ENCODE assay signal across 8 mouse cellular contexts in genomic region chr11:61174291-61174820, GRCm38 (mm10). TPM values are rescaled to one million over a fixed set of nuclear protein-coding genes. Genes with fewer than 3 reads are reported as not detected.
DNase-seq lines count a peak whose midpoint lies in the region; ATAC-seq and TF ChIP-seq lines count a peak whose summit lies in the region.

No protein-coding gene starts in this region.

- DNase-seq in kidney, adult 18-20 months, result peak; percentile 6
- DNase-seq in kidney, adult 9 months, result no peak
- peak; percentile 55 for DNase-seq in brain, embryonic 18.5 days (ENCODE audit: low read depth, low spot score)
- peak; percentile 83 for DNase-seq in forebrain, embryonic 14.5 days (ENCODE audit: low spot score)
- DNase-seq in naive thymus-derived CD4-positive, alpha-beta T cell, adult 2 months (ENCODE audit: low read depth), result peak; percentile 73
- peak; percentile 73 for DNase-seq in thymus, adult 2 months

- no peaks in the 10 kb centered on the region for H3K36me3 ChIP-seq in forebrain, embryonic 14.5 days (ENCODE audit: control insufficient read depth, insufficient read depth, low read length)
- H3K36me3 ChIP-seq in intestine, postnatal 0 days (ENCODE audit: control insufficient read depth, insufficient read depth), result no peaks in the 10 kb centered on the region
- H3K36me3 ChIP-seq in liver, embryonic 12.5 days, result no peaks in the 10 kb centered on the region
- no peaks in the 10 kb centered on the region for H3K36me3 ChIP-seq in thymus, adult 2 months (ENCODE audit: control insufficient read depth, insufficient read depth, low read length)

- H3K27ac ChIP-seq in forebrain, embryonic 14.5 days (ENCODE audit: low read depth, low read length), result peak overlapping the region; percentile 98
- H3K27ac ChIP-seq in intestine, postnatal 0 days (ENCODE audit: low read depth, low read length), result peak overlapping the region; percentile 92
- H3K27ac ChIP-seq in liver, embryonic 12.5 days, result peak overlapping the region; percentile 89
- H3K27ac ChIP-seq in thymus, adult 2 months (ENCODE audit: control insufficient read depth, insufficient read depth, low read length), result peak overlapping the region; percentile 56

- H3K9me3 ChIP-seq in forebrain, embryonic 14.5 days (replicated peaks; ENCODE audit: control insufficient read depth, low read length), result no peaks in the 10 kb centered on the region
- H3K9me3 ChIP-seq in intestine, postnatal 0 days (ENCODE audit: control insufficient read depth), result no peaks in the 10 kb centered on the region
- no peaks in the 10 kb centered on the region for H3K9me3 ChIP-seq in liver, embryonic 12.5 days (replicated peaks)

- TF ChIP-seq POLR2A in thymus, adult 2 months (IDR thresholded peaks at IDR 0.05; ENCODE audit: control insufficient read depth, extremely low read depth, insufficient read depth, low read length, poor library complexity), result no peak

- peak overlapping the region; percentile 96 for H3K4me3 ChIP-seq in forebrain, embryonic 14.5 days (ENCODE audit: low read depth, low read length)
- peak overlapping the region; percentile 70 for H3K4me3 ChIP-seq in intestine, postnatal 0 days (ENCODE audit: low read depth, low read length)
- H3K4me3 ChIP-seq in liver, embryonic 12.5 days, result peak overlapping the region; percentile 85
- peak overlapping the region; percentile 82 for H3K4me3 ChIP-seq in thymus, adult 2 months (ENCODE audit: control insufficient read depth, insufficient read depth, low read length)

- peak; percentile 43 for ATAC-seq in forebrain, embryonic 14.5 days
- peak; percentile 20 for ATAC-seq in intestine, postnatal 0 days
- ATAC-seq in liver, embryonic 12.5 days, result no peak; the same call in 1 of the 2 replicates

- WGBS in forebrain, embryonic 14.5 days, result 1% methylated on average over 28 of the region's 28 CpGs
- WGBS in intestine, postnatal 0 days, result 1% methylated on average over 28 of the region's 28 CpGs
- WGBS in liver, embryonic 12.5 days (ENCODE audit: insufficient replicate concordance), result under 1% methylated on average over 28 of the region's 28 CpGs
- under 1% methylated on average over 28 of the region's 28 CpGs for WGBS in thymus, adult 2 months

- peaks cover 31% of the 10 kb centered on the region for H3K4me1 ChIP-seq in forebrain, embryonic 14.5 days (ENCODE audit: control insufficient read depth, insufficient read depth, low read length)
- H3K4me1 ChIP-seq in intestine, postnatal 0 days (replicated peaks; ENCODE audit: control insufficient read depth, insufficient read depth, low read length), result no peaks in the 10 kb centered on the region
- H3K4me1 ChIP-seq in liver, embryonic 12.5 days, result peaks cover 23% of the 10 kb centered on the region
- peaks cover 5% of the 10 kb centered on the region for H3K4me1 ChIP-seq in thymus, adult 2 months (replicated peaks; ENCODE audit: control insufficient read depth, insufficient read depth, low read length)

- H3K27me3 ChIP-seq in forebrain, embryonic 14.5 days (replicated peaks; ENCODE audit: control insufficient read depth, insufficient read depth, low read length), result no peaks in the 10 kb centered on the region
- no peaks in the 10 kb centered on the region for H3K27me3 ChIP-seq in intestine, postnatal 0 days (replicated peaks; ENCODE audit: control insufficient read depth, insufficient read depth, low read length)
- no peaks in the 10 kb centered on the region for H3K27me3 ChIP-seq in liver, embryonic 12.5 days (replicated peaks)
- no peaks in the 10 kb centered on the region for H3K27me3 ChIP-seq in thymus, adult 2 months (ENCODE audit: control insufficient read depth, insufficient read depth, low read length)

- peak overlapping the region; percentile 100 for H3K9ac ChIP-seq in forebrain, embryonic 14.5 days (ENCODE audit: low read length)
- H3K9ac ChIP-seq in intestine, postnatal 0 days (ENCODE audit: low read depth, low read length), result peak overlapping the region; percentile 83
- H3K9ac ChIP-seq in liver, embryonic 12.5 days, result peak overlapping the region; percentile 96

- H3K4me2 ChIP-seq in forebrain, embryonic 14.5 days (ENCODE audit: low read length), result peak overlapping the region; percentile 64
- H3K4me2 ChIP-seq in intestine, postnatal 0 days (replicated peaks; ENCODE audit: low read depth), result peak overlapping the region; percentile 94
- H3K4me2 ChIP-seq in liver, embryonic 12.5 days, result peak overlapping the region; percentile 100

- TF ChIP-seq CTCF in intestine, postnatal 0 days (IDR thresholded peaks at IDR 0.05; ENCODE audit: low read depth), result peak; percentile 73
- peak; percentile 69; the same call in 1 of the 2 replicates for TF ChIP-seq CTCF in thymus, adult 2 months (IDR thresholded peaks at IDR 0.05; ENCODE audit: borderline replicate concordance, control insufficient read depth, extremely low read depth, insufficient read depth, low read length, poor library complexity)

RNA-seq across cellular contexts. Expression of gene Usp22, which starts 0.5 kb away (rescaled TPM):
- polyA plus RNA-seq in forebrain, embryonic 14.5 days (2014; fragmentation: Nextera tagmentation; extraction: Ambion mirVana), result 359 and 455 TPM in 2 replicates
- 26.3 and 27.0 TPM in 2 replicates for polyA plus RNA-seq in intestine, postnatal 0 days (2015; fragmentation: Nextera tagmentation; extraction: Ambion mirVana)
- 28.5 and 30.8 TPM in 2 replicates for polyA plus RNA-seq in liver, embryonic 12.5 days (2016; fragmentation: Nextera tagmentation; extraction: Ambion mirVana)
- 57.5 and 68.6 TPM in 2 replicates for polyA plus RNA-seq in thymus, adult 2 months (2012; rRNA removed)

RNA-seq across cellular contexts. Expression of gene Aldh3a1, which starts 33.0 kb away (rescaled TPM):
- not detected in 2 replicates for polyA plus RNA-seq in forebrain, embryonic 14.5 days (2014; fragmentation: Nextera tagmentation; extraction: Ambion mirVana)
- polyA plus RNA-seq in intestine, postnatal 0 days (2015; fragmentation: Nextera tagmentation; extraction: Ambion mirVana), result 0.10 and 0.12 TPM in 2 replicates
- polyA plus RNA-seq in liver, embryonic 12.5 days (2016; fragmentation: Nextera tagmentation; extraction: Ambion mirVana), result 0.07 TPM in 1 of 2 replicates, not detected in the other
- 1.4 and 1.6 TPM in 2 replicates for polyA plus RNA-seq in thymus, adult 2 months (2012; rRNA removed)

RNA-seq across cellular contexts. Expression of gene Tnfrsf13b, which starts 47.8 kb away (rescaled TPM):
- polyA plus RNA-seq in forebrain, embryonic 14.5 days (2014; fragmentation: Nextera tagmentation; extraction: Ambion mirVana), result 1.1 and 1.2 TPM in 2 replicates
- polyA plus RNA-seq in intestine, postnatal 0 days (2015; fragmentation: Nextera tagmentation; extraction: Ambion mirVana), result 1.8 and 2.3 TPM in 2 replicates
- polyA plus RNA-seq in liver, embryonic 12.5 days (2016; fragmentation: Nextera tagmentation; extraction: Ambion mirVana), result 3.2 and 4.8 TPM in 2 replicates
- 134 and 160 TPM in 2 replicates for polyA plus RNA-seq in thymus, adult 2 months (2012; rRNA removed)

Comparison
In these comparisons a context has a peak if more than half of its experiments do, and no peak if none do; other contexts are left out.
1. RNA of gene Tnfrsf13b, which starts 47.8 kb away (polyA plus RNA-seq): 134 to 160 TPM in thymus, adult 2 months; 3.2 to 4.8 TPM in liver, embryonic 12.5 days, 1.8 to 2.3 TPM in intestine, postnatal 0 days and 1.1 to 1.2 TPM in forebrain, embryonic 14.5 days; every median in the first group is over 10 times any median in the second.
2. Peak in every context shown above with its lines, with median percentiles within 50 percentile points of each other: H3K27ac ChIP-seq, H3K4me2 ChIP-seq, H3K4me3 ChIP-seq and H3K9ac ChIP-seq.